Mouse (Mus musculus) thymus, adult 2 months (tissue): ENCODE measurements around the gene Gm27021.

Experiments used
- CTCF ChIP-seq: fragments of 200-500 bp; IDR thresholded peaks from 2 replicates; pipeline ENCODE4 v1.5.1; 2012; ENCODE audit warnings: mild to moderate bottlenecking, control low read depth, low read length, moderate library complexity, borderline replicate concordance; ENCODE audit not compliant: control insufficient read depth, poor library complexity, insufficient read depth; ENCODE audit errors: extremely low read depth
- POLR2A ChIP-seq: fragments of 200-500 bp; IDR thresholded peaks from 2 replicates; pipeline ENCODE4 v1.6.1; 2012; ENCODE audit warnings: mild to moderate bottlenecking, low read length, control low read depth, moderate library complexity; ENCODE audit not compliant: control insufficient read depth, poor library complexity, insufficient read depth; ENCODE audit errors: extremely low read depth

- no peak for TF ChIP-seq POLR2A
- no peak for TF ChIP-seq CTCF
Measured at GRCm38 (mm10) chr8:120622161-120622560, 45.7 kb downstream of the Gm27021 start.
